Mouse (Mus musculus) heart, embryonic 12.5 days (tissue): ENCODE measurements around the gene Spata9. TPM values are rescaled to one million over a fixed set of nuclear protein-coding genes. Genes with fewer than 3 reads are reported as not detected.

Experiments
- ATAC-seq: fragments of 200-750 bp; cut with Nextera tagmentation; 2 replicates; pipeline ENCODE4 v1.8.0; 2017; ENCODE audit warnings: moderate TSS enrichment, moderate library complexity; ENCODE audit not compliant: insufficient number of reproducible peaks, low FRiP score
- H3K27ac ChIP-seq: fragments of 300-500 bp; sonication (generic); 2 replicates; pipeline ENCODE4 v1.5.1; 2016; ENCODE audit warnings: mild to moderate bottlenecking, moderate library complexity; ENCODE audit not compliant: poor library complexity, severe bottlenecking
- H3K27me3 ChIP-seq: fragments of 300-500 bp; sonication (generic); replicated peaks from 2 replicates; pipeline ENCODE4 v1.6.1; 2016; ENCODE audit warnings: mild to moderate bottlenecking, moderate library complexity
- H3K36me3 ChIP-seq: fragments of 300-500 bp; sonication (generic); 2 replicates; pipeline ENCODE4 v1.6.1; 2016; ENCODE audit warnings: mild to moderate bottlenecking, moderate library complexity
- H3K4me1 ChIP-seq: fragments of 300-500 bp; sonication (generic); replicated peaks from 2 replicates; pipeline ENCODE4 v1.6.1; 2016; ENCODE audit warnings: mild to moderate bottlenecking
- H3K4me2 ChIP-seq: fragments of 300-500 bp; sonication (generic); 2 replicates; pipeline ENCODE4 v1.6.1; 2016; ENCODE audit warnings: mild to moderate bottlenecking, moderate library complexity
- H3K4me3 ChIP-seq: fragments of 300-500 bp; sonication (generic); 2 replicates; pipeline ENCODE4 v1.5.1; 2016; ENCODE audit warnings: mild to moderate bottlenecking
- H3K9ac ChIP-seq: fragments of 300-500 bp; sonication (generic); 2 replicates; pipeline ENCODE4 v1.6.1; 2016; ENCODE audit warnings: mild to moderate bottlenecking, moderate library complexity
- H3K9me3 ChIP-seq: fragments of 300-500 bp; sonication (generic); replicated peaks from 2 replicates; pipeline ENCODE4 v1.6.1; 2016; ENCODE audit warnings: mild to moderate bottlenecking, moderate library complexity
- WGBS: fragments of 180-500 bp; shearing (Covaris S2); methylation state at CpG from one replicate; pipeline ENCODE4 v1.1.7; 2016; 5-methylcytosine and 5-hydroxymethylcytosine counted together
- polyA plus RNA-seq: library from polyadenylated mRNA; unstranded; fragments of >200 nt; fragmentation: Nextera tagmentation; extraction: Ambion mirVana; gene quantifications from 2 replicates; pipeline ENCODE4 v1.2.1, GENCODE M21; 2016

Spata9 gene
- polyA plus RNA-seq, 1 experiment from 2014 or later: 0.22 TPM

GRCm38 (mm10) chr13:75943189-75944043, 23.5 kb upstream of the Spata9 start, which contains the start of gene Rhobtb3:
Gene Rhobtb3, minus strand, starts transcription at chr13:75943925.
- ATAC-seq: peak; percentile 87
- H3K27ac ChIP-seq: peak within 1 kb of the TSS; percentile 99
- under 1% methylated on average over 106 of the region's 110 CpGs for WGBS
- H3K36me3 ChIP-seq: peaks cover 7% of the 10 kb centered on the region
- peak within 1 kb of the TSS; percentile 76 for H3K4me2 ChIP-seq
- H3K4me1 ChIP-seq: peaks cover 12% of the 10 kb centered on the region
- peak within 1 kb of the TSS; percentile 90 for H3K4me3 ChIP-seq
- peak within 1 kb of the TSS; percentile 97 for H3K9ac ChIP-seq
- H3K27me3 ChIP-seq: no peaks in the 10 kb centered on the region
- H3K9me3 ChIP-seq: no peaks in the 10 kb centered on the region

- Histone ChIP-seq H3K4me1 (peaks cover 12% of the 10 kb centered on the region), H3K4me3 (peak overlapping the region; percentile 90), H3K36me3 (0 out of 2 replicates have a peak, but pooled peaks cover 2% of the 10 kb centered on the region), H3K27ac (peak overlapping the region; percentile 99), H3K9ac (peak overlapping the region; percentile 97; the same call in 1 of the 2 replicates), H3K9me3 (no peaks in the 10 kb centered on the region), H3K27me3 (no peaks in the 10 kb centered on the region), H3K4me2 (peak overlapping the region; percentile 76)
- WGBS: 2% methylated on average over 7 of the region's 7 CpGs
- ATAC-seq: no peak
These were observed 22.7 kb upstream of the Spata9 start for GRCm38 (mm10) chr13:75944044-75944820.

- 0 out of 2 replicates have a peak, but pooled peaks cover 2% of the 10 kb centered on the region for H3K4me1 ChIP-seq
- no peaks in the 10 kb centered on the region for H3K27me3 ChIP-seq
- H3K9me3 ChIP-seq: 0 out of 2 replicates have a peak, but pooled peaks cover under 1% of the 10 kb centered on the region
- H3K27ac ChIP-seq: no peak overlapping the region
- 0 out of 2 replicates have a peak, but pooled peaks have one; percentile 33 for ATAC-seq
- WGBS: 53% methylated on average over 1 of the region's 1 CpGs
- H3K4me3 ChIP-seq: no peak overlapping the region
- no peak overlapping the region for H3K9ac ChIP-seq
- H3K4me2 ChIP-seq: no peak overlapping the region
- H3K36me3 ChIP-seq: no peaks in the 10 kb centered on the region
These were observed 16.7 kb upstream of the Spata9 start for GRCm38 (mm10) chr13:75950295-75950694.

GRCm38 (mm10) chr13:75955357-75955992, 11.5 kb upstream of the Spata9 start:
- H3K4me2 ChIP-seq: no peak overlapping the region
- peaks cover 7% of the 10 kb centered on the region; the same call in 1 of the 2 replicates for H3K9me3 ChIP-seq
- no peaks in the 10 kb centered on the region for H3K36me3 ChIP-seq
- H3K9ac ChIP-seq: no peak overlapping the region
- H3K27ac ChIP-seq: no peak overlapping the region
- no peaks in the 10 kb centered on the region for H3K27me3 ChIP-seq
- no peak for ATAC-seq
- H3K4me3 ChIP-seq: no peak overlapping the region
- H3K4me1 ChIP-seq: no peaks in the 10 kb centered on the region

GRCm38 (mm10) chr13:75974481-75974880, 7.5 kb downstream of the Spata9 start:
- no peaks in the 10 kb centered on the region for H3K36me3 ChIP-seq
- no peak overlapping the region for H3K27ac ChIP-seq
- 74% methylated on average over 2 of the region's 2 CpGs for WGBS
- ATAC-seq: no peak
- no peaks in the 10 kb centered on the region for H3K27me3 ChIP-seq
- no peaks in the 10 kb centered on the region for H3K4me1 ChIP-seq
- H3K9me3 ChIP-seq: no peaks in the 10 kb centered on the region
- no peak overlapping the region for H3K4me3 ChIP-seq
- no peak overlapping the region for H3K4me2 ChIP-seq
- no peak overlapping the region for H3K9ac ChIP-seq

- no peaks in the 10 kb centered on the region for H3K36me3 ChIP-seq
- H3K9ac ChIP-seq: no peak overlapping the region
- no peak for ATAC-seq
- H3K4me3 ChIP-seq: no peak overlapping the region
- no peak overlapping the region for H3K27ac ChIP-seq
- 81% methylated on average over 1 of the region's 1 CpGs for WGBS
- H3K27me3 ChIP-seq: no peaks in the 10 kb centered on the region
- no peaks in the 10 kb centered on the region for H3K4me1 ChIP-seq
- H3K4me2 ChIP-seq: no peak overlapping the region
- no peaks in the 10 kb centered on the region for H3K9me3 ChIP-seq
These were observed 8.7 kb downstream of the Spata9 start for GRCm38 (mm10) chr13:75975629-75976028.

- no peak overlapping the region for H3K9ac ChIP-seq
- WGBS: 74% methylated on average over 2 of the region's 2 CpGs
These were observed 9.3 kb downstream of the Spata9 start for GRCm38 (mm10) chr13:75976218-75976617.

GRCm38 (mm10) chr13:75976649-75977048, 9.7 kb downstream of the Spata9 start:
- no peak for ATAC-seq
- Histone ChIP-seq H3K9me3 (no peaks in the 10 kb centered on the region), H3K27ac (no peak overlapping the region), H3K4me1 (no peaks in the 10 kb centered on the region), H3K4me3 (no peak overlapping the region), H3K9ac (no peak overlapping the region), H3K36me3 (no peaks in the 10 kb centered on the region), H3K4me2 (no peak overlapping the region), H3K27me3 (no peaks in the 10 kb centered on the region)
- 81% methylated on average over 2 of the region's 2 CpGs for WGBS

More at GRCm38 (mm10) chr13:75976218-75976617, 9.3 kb downstream of the Spata9 start:
- Histone ChIP-seq H3K27me3 (no peaks in the 10 kb centered on the region), H3K27ac (no peak overlapping the region), H3K4me2 (no peak overlapping the region), H3K9me3 (no peaks in the 10 kb centered on the region), H3K36me3 (no peaks in the 10 kb centered on the region), H3K4me1 (no peaks in the 10 kb centered on the region), H3K4me3 (no peak overlapping the region)
- no peak for ATAC-seq

- H3K9ac ChIP-seq: no peak overlapping the region
- no peaks in the 10 kb centered on the region for H3K9me3 ChIP-seq
- H3K4me3 ChIP-seq: no peak overlapping the region
- no peaks in the 10 kb centered on the region for H3K36me3 ChIP-seq
- ATAC-seq: no peak
- H3K4me2 ChIP-seq: no peak overlapping the region
- H3K27ac ChIP-seq: no peak overlapping the region
- no peaks in the 10 kb centered on the region for H3K4me1 ChIP-seq
- no peaks in the 10 kb centered on the region for H3K27me3 ChIP-seq
These were observed 15.0 kb downstream of the Spata9 start for GRCm38 (mm10) chr13:75981901-75982300.

- Histone ChIP-seq H3K36me3 (no peaks in the 10 kb centered on the region), H3K9me3 (no peaks in the 10 kb centered on the region), H3K27ac (no peak overlapping the region), H3K4me3 (no peak overlapping the region), H3K4me2 (no peak overlapping the region), H3K9ac (no peak overlapping the region), H3K4me1 (no peaks in the 10 kb centered on the region), H3K27me3 (no peaks in the 10 kb centered on the region)
- 67% methylated on average over 1 of the region's 1 CpGs for WGBS
- ATAC-seq: no peak
These were observed 21.1 kb downstream of the Spata9 start for GRCm38 (mm10) chr13:75988096-75988495.
